Mouse (Mus musculus) G1E (cell line): Measurements from ENCODE around the gene Top2b.

Experiments used
- CTCF ChIP-seq: IDR thresholded peaks from 2 replicates; pipeline ENCODE4 v1.5.1; 2012; ENCODE audit warnings: low read depth, low read length, inconsistent platforms, mixed read lengths
- GATA1 ChIP-seq: IDR thresholded peaks from 2 replicates; pipeline ENCODE4 v1.6.1; 2012; ENCODE audit warnings: borderline replicate concordance, low read length, inconsistent platforms, mixed read lengths
- GATA2 ChIP-seq: IDR thresholded peaks from 2 replicates; pipeline ENCODE4 v1.6.1; 2012; ENCODE audit warnings: low read depth, low read length, inconsistent platforms, borderline replicate concordance
- POLR2AphosphoS5 ChIP-seq: IDR thresholded peaks from 2 replicates; pipeline ENCODE4 v1.6.1; 2012; ENCODE audit warnings: low read depth, low read length, inconsistent platforms; ENCODE audit not compliant: insufficient replicate concordance
- TAL1 ChIP-seq: conservative IDR thresholded peaks from 2 replicates; pipeline ENCODE4 v1.6.1; 2012; ENCODE audit warnings: low read depth, low read length, inconsistent platforms, mixed read lengths

GRCm38 (mm10) chr14:16405187-16405586, 40.2 kb downstream of the Top2b start:
- no peak for TF ChIP-seq CTCF
- no peak for TF ChIP-seq TAL1
- TF ChIP-seq GATA1 = no peak
- TF ChIP-seq GATA2 = no peak
- no peak for TF ChIP-seq POLR2AphosphoS5
